Mouse (Mus musculus): ENCODE measurements around the gene Fam83f. TPM values are rescaled to one million over a fixed set of nuclear protein-coding genes. Genes with fewer than 3 reads are reported as not detected.

Gene Fam83f
- polyA plus RNA-seq, 1 experiment from 2014 or later = 0.60 TPM

DNA sequence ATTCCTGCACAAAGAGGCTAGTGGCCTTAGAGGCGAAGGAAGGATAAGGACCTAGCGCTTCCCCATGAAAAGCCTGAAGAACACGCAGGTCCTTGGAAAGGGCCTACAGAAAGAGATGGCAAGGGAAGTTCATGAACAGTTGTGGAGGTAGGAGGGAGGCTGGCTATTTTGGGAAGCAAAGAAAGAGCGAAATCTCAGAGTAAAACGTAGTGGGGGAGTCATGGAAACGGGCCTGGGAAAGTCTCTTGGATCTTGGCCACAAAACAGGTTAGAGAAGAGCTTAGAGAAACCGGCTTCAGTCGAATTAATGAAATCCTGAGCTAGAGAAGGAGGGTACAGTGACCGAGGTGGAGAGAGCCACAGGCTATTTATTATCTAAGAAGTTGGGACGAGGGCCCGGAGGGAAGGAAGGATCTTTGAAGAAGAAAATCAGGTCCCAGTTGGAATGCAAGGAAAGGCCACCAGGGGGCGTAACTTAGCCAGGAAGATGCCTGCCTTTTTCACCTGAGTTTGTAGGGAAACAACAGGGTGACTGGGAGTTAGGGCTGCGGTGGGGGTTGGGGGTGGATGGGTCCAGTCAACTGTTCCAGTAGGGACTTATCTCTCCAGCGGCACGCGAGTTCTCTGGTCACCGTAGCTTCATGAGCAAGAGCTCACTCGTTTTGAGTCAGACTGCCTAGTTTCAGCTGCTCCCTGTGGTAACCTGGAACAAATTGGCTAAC, 34.3 kb downstream of the Fam83f start:
- ATAC-seq (ENCODE audit: insufficient number of reproducible peaks, low FRiP score, low TSS enrichment, low read depth) = no peak
- Histone ChIP-seq H3K27ac (replicated peaks; ENCODE audit: low read depth, low read length) (no peak overlapping the region), H3K9ac (ENCODE audit: low read length) (0 out of 2 replicates have a peak overlapping the region, but pooled peaks have one; percentile 27), H3K36me3 (ENCODE audit: control insufficient read depth, insufficient read depth, low read length) (no peaks in the 10 kb centered on the region), H3K27me3 (ENCODE audit: control insufficient read depth, insufficient read depth, low read length) (no peaks in the 10 kb centered on the region), H3K9me3 (ENCODE audit: control insufficient read depth, low read length) (no peaks in the 10 kb centered on the region), H3K4me1 (ENCODE audit: control insufficient read depth, insufficient read depth, low read length) (0 out of 2 replicates have a peak, but pooled peaks cover 2% of the 10 kb centered on the region), H3K4me3 (ENCODE audit: low read depth, low read length) (peak overlapping the region; percentile 12; the same call in 1 of the 2 replicates), H3K4me2 (ENCODE audit: low read depth, severe bottlenecking) (peak overlapping the region; percentile 50)
- peak; percentile 90 for DNase-seq (ENCODE audit: low spot score)
- 29% methylated on average over 18 of the region's 18 CpGs for WGBS

GRCm38 (mm10) chr15:80706596-80706995, 34.9 kb downstream of the Fam83f start:
- ATAC-seq (ENCODE audit: insufficient number of reproducible peaks, low FRiP score, low TSS enrichment, low read depth) (no peak), DNase-seq (ENCODE audit: low spot score) (no peak)

GRCm38 (mm10) chr15:80707088-80707487, 35.4 kb downstream of the Fam83f start:
- Histone ChIP-seq H3K9ac (ENCODE audit: low read length) (no peak overlapping the region), H3K9me3 (ENCODE audit: control insufficient read depth, low read length) (no peaks in the 10 kb centered on the region), H3K4me1 (ENCODE audit: control insufficient read depth, insufficient read depth, low read length) (0 out of 2 replicates have a peak, but pooled peaks cover 2% of the 10 kb centered on the region), H3K4me3 (ENCODE audit: low read depth, low read length) (no peak overlapping the region), H3K4me2 (ENCODE audit: low read depth, severe bottlenecking) (no peak overlapping the region), H3K27ac (replicated peaks; ENCODE audit: low read depth, low read length) (no peak overlapping the region), H3K27me3 (ENCODE audit: control insufficient read depth, insufficient read depth, low read length) (no peaks in the 10 kb centered on the region), H3K36me3 (ENCODE audit: control insufficient read depth, insufficient read depth, low read length) (no peaks in the 10 kb centered on the region)
- no peak for ATAC-seq (ENCODE audit: insufficient number of reproducible peaks, low FRiP score, low TSS enrichment, low read depth)
- 80% methylated on average over 8 of the region's 8 CpGs for WGBS
- no peak for DNase-seq (ENCODE audit: low spot score)

More at GRCm38 (mm10) chr15:80706596-80706995, 34.9 kb downstream of the Fam83f start:
- Histone ChIP-seq H3K4me2 (ENCODE audit: low read depth, severe bottlenecking) (peak overlapping the region; percentile 50), H3K4me1 (ENCODE audit: control insufficient read depth, insufficient read depth, low read length) (0 out of 2 replicates have a peak, but pooled peaks cover 2% of the 10 kb centered on the region), H3K9ac (ENCODE audit: low read length) (0 out of 2 replicates have a peak overlapping the region, but pooled peaks have one; percentile 27), H3K4me3 (ENCODE audit: low read depth, low read length) (peak overlapping the region; percentile 12; the same call in 1 of the 2 replicates), H3K9me3 (ENCODE audit: control insufficient read depth, low read length) (no peaks in the 10 kb centered on the region), H3K36me3 (ENCODE audit: control insufficient read depth, insufficient read depth, low read length) (no peaks in the 10 kb centered on the region), H3K27me3 (ENCODE audit: control insufficient read depth, insufficient read depth, low read length) (no peaks in the 10 kb centered on the region), H3K27ac (replicated peaks; ENCODE audit: low read depth, low read length) (no peak overlapping the region)
- WGBS = 29% methylated on average over 11 of the region's 11 CpGs

DNA sequence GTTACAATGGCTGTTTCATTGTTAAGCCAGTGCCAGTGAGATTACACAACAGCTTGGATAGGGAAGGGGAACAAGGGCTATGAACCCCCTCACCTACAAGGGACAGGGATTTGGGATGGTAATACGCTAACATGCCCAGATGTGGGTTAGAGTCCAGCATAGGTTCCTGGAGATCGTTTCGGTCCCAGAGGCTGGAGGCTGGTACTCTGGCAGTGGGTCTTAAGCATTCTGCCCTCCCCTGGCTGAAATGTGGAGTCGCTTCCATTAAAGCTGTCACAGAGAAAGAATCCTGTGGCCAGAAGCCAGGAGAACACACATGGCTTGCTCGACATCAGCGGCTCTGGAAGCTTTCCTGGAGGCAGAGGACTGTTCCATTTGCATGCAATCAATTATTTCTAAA, 37.9 kb downstream of the Fam83f start:
- no peak for DNase-seq (ENCODE audit: low spot score)
- Histone ChIP-seq H3K4me1 (ENCODE audit: control insufficient read depth, insufficient read depth, low read length) (0 out of 2 replicates have a peak, but pooled peaks cover 2% of the 10 kb centered on the region), H3K27me3 (ENCODE audit: control insufficient read depth, insufficient read depth, low read length) (no peaks in the 10 kb centered on the region), H3K9me3 (ENCODE audit: control insufficient read depth, low read length) (no peaks in the 10 kb centered on the region), H3K27ac (replicated peaks; ENCODE audit: low read depth, low read length) (no peak overlapping the region), H3K4me3 (ENCODE audit: low read depth, low read length) (no peak overlapping the region), H3K36me3 (ENCODE audit: control insufficient read depth, insufficient read depth, low read length) (no peaks in the 10 kb centered on the region), H3K4me2 (ENCODE audit: low read depth, severe bottlenecking) (no peak overlapping the region), H3K9ac (ENCODE audit: low read length) (no peak overlapping the region)
- 66% methylated on average over 6 of the region's 6 CpGs for WGBS
- no peak for ATAC-seq (ENCODE audit: insufficient number of reproducible peaks, low FRiP score, low TSS enrichment, low read depth)

- DNase-seq (ENCODE audit: low spot score) (no peak), ATAC-seq (ENCODE audit: insufficient number of reproducible peaks, low FRiP score, low TSS enrichment, low read depth) (no peak)
- Histone ChIP-seq H3K4me2 (ENCODE audit: low read depth, severe bottlenecking) (peak overlapping the region; percentile 31), H3K27me3 (ENCODE audit: control insufficient read depth, insufficient read depth, low read length) (no peaks in the 10 kb centered on the region), H3K36me3 (ENCODE audit: control insufficient read depth, insufficient read depth, low read length) (no peaks in the 10 kb centered on the region), H3K4me1 (ENCODE audit: control insufficient read depth, insufficient read depth, low read length) (0 out of 2 replicates have a peak, but pooled peaks cover 2% of the 10 kb centered on the region), H3K27ac (replicated peaks; ENCODE audit: low read depth, low read length) (no peak overlapping the region), H3K4me3 (ENCODE audit: low read depth, low read length) (peak overlapping the region; percentile 90), H3K9ac (ENCODE audit: low read length) (no peak overlapping the region), H3K9me3 (ENCODE audit: control insufficient read depth, low read length) (no peaks in the 10 kb centered on the region)
- 16% methylated on average over 5 of the region's 5 CpGs for WGBS
These were observed 38.6 kb downstream of the Fam83f start for GRCm38 (mm10) chr15:80710257-80710607.

- no peaks in the 10 kb centered on the region for H3K36me3 ChIP-seq (ENCODE audit: control insufficient read depth, insufficient read depth, low read length)
- H3K4me3 ChIP-seq (ENCODE audit: low read depth, low read length) = peak within 1 kb of the TSS; percentile 90
- peak within 1 kb of the TSS; percentile 76 for H3K9ac ChIP-seq (ENCODE audit: low read length)
- ATAC-seq (ENCODE audit: insufficient number of reproducible peaks, low FRiP score, low TSS enrichment, low read depth) (peak; percentile 97), DNase-seq (ENCODE audit: low spot score) (peak; percentile 97)
- under 1% methylated on average over 39 of the region's 39 CpGs for WGBS
- H3K27ac ChIP-seq (replicated peaks; ENCODE audit: low read depth, low read length) = peak within 1 kb of the TSS; percentile 53
- H3K9me3 ChIP-seq (ENCODE audit: control insufficient read depth, low read length) = no peaks in the 10 kb centered on the region
- H3K4me1 ChIP-seq (ENCODE audit: control insufficient read depth, insufficient read depth, low read length) = 0 out of 2 replicates have a peak, but pooled peaks cover 2% of the 10 kb centered on the region
- H3K27me3 ChIP-seq (ENCODE audit: control insufficient read depth, insufficient read depth, low read length) = no peaks in the 10 kb centered on the region
- peak within 1 kb of the TSS; percentile 78 for H3K4me2 ChIP-seq (ENCODE audit: low read depth, severe bottlenecking)
These were observed 39.1 kb downstream of the Fam83f start, which contains the start of gene Tnrc6b for GRCm38 (mm10) chr15:80710608-80711363. Tnrc6b (plus strand) TSS chr15:80711313.

GRCm38 (mm10) chr15:80711401-80712151, 39.9 kb downstream of the Fam83f start:
- DNase-seq (ENCODE audit: low spot score) (peak; percentile 68), ATAC-seq (ENCODE audit: insufficient number of reproducible peaks, low FRiP score, low TSS enrichment, low read depth) (peak; percentile 22; the same call in 1 of the 2 replicates)
- WGBS = under 1% methylated on average over 85 of the region's 106 CpGs
- H3K9me3 ChIP-seq (ENCODE audit: control insufficient read depth, low read length) = no peaks in the 10 kb centered on the region
- H3K9ac ChIP-seq (ENCODE audit: low read length) = peak overlapping the region; percentile 76
- peak overlapping the region; percentile 90 for H3K4me3 ChIP-seq (ENCODE audit: low read depth, low read length)
- H3K4me2 ChIP-seq (ENCODE audit: low read depth, severe bottlenecking) = peak overlapping the region; percentile 78
- H3K36me3 ChIP-seq (ENCODE audit: control insufficient read depth, insufficient read depth, low read length) = no peaks in the 10 kb centered on the region
- H3K27me3 ChIP-seq (ENCODE audit: control insufficient read depth, insufficient read depth, low read length) = no peaks in the 10 kb centered on the region
- 0 out of 2 replicates have a peak, but pooled peaks cover 2% of the 10 kb centered on the region for H3K4me1 ChIP-seq (ENCODE audit: control insufficient read depth, insufficient read depth, low read length)
- 0 out of 2 replicates have a peak overlapping the region, but pooled peaks have one; percentile 30 for H3K27ac ChIP-seq (replicated peaks; ENCODE audit: low read depth, low read length)

GRCm38 (mm10) chr15:80714299-80714698, 42.7 kb downstream of the Fam83f start:
- Histone ChIP-seq H3K4me3 (ENCODE audit: low read depth, low read length) (no peak overlapping the region), H3K4me1 (ENCODE audit: control insufficient read depth, insufficient read depth, low read length) (no peaks in the 10 kb centered on the region), H3K9me3 (ENCODE audit: control insufficient read depth, low read length) (no peaks in the 10 kb centered on the region), H3K9ac (ENCODE audit: low read length) (no peak overlapping the region), H3K27me3 (ENCODE audit: control insufficient read depth, insufficient read depth, low read length) (no peaks in the 10 kb centered on the region), H3K27ac (replicated peaks; ENCODE audit: low read depth, low read length) (no peak overlapping the region), H3K36me3 (ENCODE audit: control insufficient read depth, insufficient read depth, low read length) (no peaks in the 10 kb centered on the region), H3K4me2 (ENCODE audit: low read depth, severe bottlenecking) (no peak overlapping the region)
- ATAC-seq (ENCODE audit: insufficient number of reproducible peaks, low FRiP score, low TSS enrichment, low read depth) (no peak), DNase-seq (ENCODE audit: low spot score) (no peak)
- WGBS = 82% methylated on average over 4 of the region's 4 CpGs
